Mouse (Mus musculus) G1E (cell line): ENCODE measurements around the gene Arhgap24.

ENCODE experiments used
- CTCF ChIP-seq: IDR thresholded peaks from 2 replicates; pipeline ENCODE4 v1.5.1; 2012; ENCODE audit warnings: low read depth, low read length, inconsistent platforms, mixed read lengths
- GATA1 ChIP-seq: IDR thresholded peaks from 2 replicates; pipeline ENCODE4 v1.6.1; 2012; ENCODE audit warnings: borderline replicate concordance, low read length, inconsistent platforms, mixed read lengths
- GATA2 ChIP-seq: IDR thresholded peaks from 2 replicates; pipeline ENCODE4 v1.6.1; 2012; ENCODE audit warnings: low read depth, low read length, inconsistent platforms, borderline replicate concordance
- POLR2AphosphoS5 ChIP-seq: IDR thresholded peaks from 2 replicates; pipeline ENCODE4 v1.6.1; 2012; ENCODE audit warnings: low read depth, low read length, inconsistent platforms; ENCODE audit not compliant: insufficient replicate concordance

DNA sequence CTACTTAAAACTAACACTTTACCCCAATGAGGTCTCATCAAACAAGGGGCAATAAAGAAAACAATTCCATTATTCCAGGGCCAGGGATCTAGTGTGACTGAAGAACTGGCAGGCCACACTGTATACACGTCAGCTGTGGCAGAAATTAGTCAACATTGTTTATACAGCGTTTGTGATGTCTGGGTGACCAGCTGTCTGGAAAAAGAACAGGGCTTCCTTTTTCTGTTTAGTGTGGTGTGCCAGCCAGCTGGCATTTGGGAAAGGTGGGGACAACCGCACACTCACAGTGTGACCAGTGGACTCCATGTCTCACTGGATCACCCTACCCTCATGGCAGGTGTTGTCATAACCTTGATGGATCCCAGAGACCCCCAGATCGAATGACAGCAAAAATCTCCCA, 302.4 kb downstream of the Arhgap24 start:
- no peak for TF ChIP-seq CTCF
- no peak for TF ChIP-seq GATA1
- TF ChIP-seq GATA2, result no peak
- TF ChIP-seq POLR2AphosphoS5, result no peak
